Mouse (Mus musculus): ENCODE measurements around the gene Acvr1b. TPM values are rescaled to one million over a fixed set of nuclear protein-coding genes. Genes with fewer than 3 reads are reported as not detected.

The Acvr1b gene
- polyA plus RNA-seq, 1 experiment: 5.3 TPM

DNA sequence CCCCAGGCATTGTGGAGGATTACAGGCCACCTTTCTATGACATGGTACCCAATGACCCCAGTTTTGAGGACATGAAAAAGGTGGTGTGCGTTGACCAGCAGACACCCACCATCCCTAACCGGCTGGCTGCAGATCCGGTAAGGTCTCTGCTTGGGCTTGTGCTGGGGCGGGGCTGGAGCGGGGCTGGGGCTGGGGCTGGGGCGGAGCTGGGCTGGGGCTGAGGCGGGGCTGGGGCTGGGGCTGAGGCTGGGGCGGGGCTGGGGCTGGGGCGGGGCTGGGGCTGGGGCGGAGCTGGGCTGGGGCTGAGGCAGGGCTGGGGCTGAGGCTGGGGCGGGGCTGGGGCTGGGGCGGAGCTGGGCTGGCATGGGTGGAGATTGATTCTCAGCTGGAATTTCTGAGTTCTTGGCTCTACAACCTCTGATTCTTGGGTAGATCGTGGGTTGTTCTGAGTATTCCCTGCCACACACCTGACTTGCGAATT, 32.8 kb upstream of the Acvr1b start:
- no peak for TF ChIP-seq TCF3 (IDR thresholded peaks at IDR 0.05; ENCODE audit: insufficient read length, low read depth)
- no peak for TF ChIP-seq MYOD1 (IDR thresholded peaks at IDR 0.05; ENCODE audit: control insufficient read depth in 1 of 3, insufficient read length in 2 of 3, low read depth in 2 of 3)
- TF ChIP-seq REST (IDR thresholded peaks at IDR 0.05; ENCODE audit: insufficient read depth, insufficient read length): no peak
- peak; percentile 49 for TF ChIP-seq POLR2AphosphoS2 (IDR thresholded peaks at IDR 0.05; ENCODE audit: insufficient read length, low read depth)
- TF ChIP-seq E2F4 (IDR thresholded peaks at IDR 0.05; ENCODE audit: insufficient read depth): no peak
- no peak for TF ChIP-seq MAX (IDR thresholded peaks at IDR 0.05; ENCODE audit: low read depth)
- peak; percentile 62 for TF ChIP-seq POLR2A (IDR thresholded peaks at IDR 0.05; ENCODE audit: insufficient read length, low read depth)
- no peak for TF ChIP-seq MYOG (IDR thresholded peaks at IDR 0.05; ENCODE audit: control insufficient read depth in 1 of 3, insufficient read depth in 1 of 3, insufficient read length in 2 of 3, low read depth in 2 of 3)
- Histone ChIP-seq H3ac (ENCODE audit: control insufficient read depth, insufficient read length) (no peak overlapping the region), H3K4me3 (no peak overlapping the region), H3K4me2 (ENCODE audit: low read depth) (peak overlapping the region; percentile 66), H3K27me3 (ENCODE audit: control insufficient read depth, insufficient read depth, insufficient read length) (no peaks in the 10 kb centered on the region), H3K79me2 (ENCODE audit: control insufficient read depth, insufficient read depth) (no peaks in the 10 kb centered on the region), H3K36me3 (ENCODE audit: control insufficient read depth, insufficient read depth) (no peaks in the 10 kb centered on the region)

DNA sequence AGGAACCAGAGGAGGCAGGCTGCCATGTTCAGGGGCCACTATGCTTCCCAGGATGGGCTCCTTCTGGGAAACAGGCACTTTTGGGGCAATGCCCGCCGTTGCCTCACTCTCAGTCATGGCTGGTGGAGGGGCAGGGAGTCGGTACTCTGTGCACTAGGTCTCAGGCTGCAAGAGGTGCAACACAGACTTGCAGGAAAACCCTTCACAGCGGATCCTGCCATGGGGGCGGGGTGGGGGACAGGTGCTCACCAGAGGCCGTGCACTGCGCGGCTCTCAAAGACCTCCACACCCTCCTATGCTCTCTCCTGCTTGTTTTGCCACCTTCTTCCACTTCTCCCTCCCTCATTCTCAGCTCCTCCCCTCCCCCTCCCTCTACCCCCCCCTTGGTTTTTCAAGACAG, 31.2 kb upstream of the Acvr1b start:
- Histone ChIP-seq H3ac (ENCODE audit: control insufficient read depth, insufficient read length) (no peak overlapping the region), H3K4me2 (ENCODE audit: low read depth) (peak overlapping the region; percentile 80), H3K27me3 (ENCODE audit: control insufficient read depth, insufficient read depth, insufficient read length) (peaks cover 4% of the 10 kb centered on the region), H3K79me2 (ENCODE audit: control insufficient read depth, insufficient read depth) (no peaks in the 10 kb centered on the region), H3K36me3 (ENCODE audit: control insufficient read depth, insufficient read depth) (no peaks in the 10 kb centered on the region), H3K4me3 (no peak overlapping the region)
- TF ChIP-seq TCF12 (IDR thresholded peaks at IDR 0.05; ENCODE audit: insufficient read depth, poor library complexity, severe bottlenecking) (no peak), TCF3 (IDR thresholded peaks at IDR 0.05; ENCODE audit: insufficient read length, low read depth) (no peak), CEBPB (IDR thresholded peaks at IDR 0.05; ENCODE audit: insufficient read depth, poor library complexity, severe bottlenecking) (no peak), MYOG (IDR thresholded peaks at IDR 0.05; ENCODE audit: control insufficient read depth in 1 of 3, insufficient read depth in 1 of 3, insufficient read length in 2 of 3, low read depth in 2 of 3) (no peak), POLR2A (IDR thresholded peaks at IDR 0.05; ENCODE audit: insufficient read length, low read depth) (no peak), MYOD1 (IDR thresholded peaks at IDR 0.05; ENCODE audit: control insufficient read depth in 1 of 3, insufficient read length in 2 of 3, low read depth in 2 of 3) (no peak), POLR2AphosphoS2 (IDR thresholded peaks at IDR 0.05; ENCODE audit: insufficient read length, low read depth) (no peak), SRF (IDR thresholded peaks at IDR 0.05; ENCODE audit: control insufficient read depth, insufficient read length, low read depth) (no peak), USF1 (IDR thresholded peaks at IDR 0.05; ENCODE audit: low read depth) (no peak), E2F4 (IDR thresholded peaks at IDR 0.05; ENCODE audit: insufficient read depth) (no peak), REST (IDR thresholded peaks at IDR 0.05; ENCODE audit: insufficient read depth, insufficient read length) (no peak), MAX (IDR thresholded peaks at IDR 0.05; ENCODE audit: low read depth) (no peak)

DNA sequence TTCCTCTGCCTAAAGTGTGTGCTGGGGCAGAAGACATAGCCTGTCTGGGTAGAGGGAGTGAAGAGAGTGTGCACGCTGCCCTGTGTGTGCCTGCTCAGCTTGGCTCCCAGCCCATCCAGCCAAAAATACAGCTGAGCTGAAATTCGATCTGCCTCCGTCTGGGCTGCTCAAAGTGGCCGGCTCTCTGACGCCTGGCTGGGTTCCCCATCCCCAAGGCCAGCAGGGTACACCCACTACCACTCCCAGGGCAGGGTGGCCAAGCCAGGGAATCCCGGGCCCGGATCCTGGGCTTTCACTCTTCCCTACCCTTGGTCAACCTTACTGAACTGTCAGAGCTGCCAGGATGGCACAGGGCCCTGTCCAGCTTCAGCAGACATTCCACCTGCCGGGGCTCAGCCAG, 30.4 kb upstream of the Acvr1b start:
- Histone ChIP-seq H3K27me3 (ENCODE audit: control insufficient read depth, insufficient read depth, insufficient read length) (peaks cover 4% of the 10 kb centered on the region), H3K4me2 (ENCODE audit: low read depth) (peak overlapping the region; percentile 80), H3K4me3 (no peak overlapping the region), H3ac (ENCODE audit: control insufficient read depth, insufficient read length) (no peak overlapping the region), H3K36me3 (ENCODE audit: control insufficient read depth, insufficient read depth) (no peaks in the 10 kb centered on the region), H3K79me2 (ENCODE audit: control insufficient read depth, insufficient read depth) (no peaks in the 10 kb centered on the region)
- peak in 2 of 3 experiments; percentile 53 to 80 for TF ChIP-seq MYOG (IDR thresholded peaks at IDR 0.05; ENCODE audit: control insufficient read depth in 1 of 3, insufficient read depth in 1 of 3, insufficient read length in 2 of 3, low read depth in 2 of 3)
- no peak for TF ChIP-seq SRF (IDR thresholded peaks at IDR 0.05; ENCODE audit: control insufficient read depth, insufficient read length, low read depth)
- TF ChIP-seq TCF12 (IDR thresholded peaks at IDR 0.05; ENCODE audit: insufficient read depth, poor library complexity, severe bottlenecking): no peak
- no peak for TF ChIP-seq REST (IDR thresholded peaks at IDR 0.05; ENCODE audit: insufficient read depth, insufficient read length)
- TF ChIP-seq MYOD1 (IDR thresholded peaks at IDR 0.05; ENCODE audit: control insufficient read depth in 1 of 3, insufficient read length in 2 of 3, low read depth in 2 of 3): peak in 2 of 3 experiments; percentile 38 to 72

DNA sequence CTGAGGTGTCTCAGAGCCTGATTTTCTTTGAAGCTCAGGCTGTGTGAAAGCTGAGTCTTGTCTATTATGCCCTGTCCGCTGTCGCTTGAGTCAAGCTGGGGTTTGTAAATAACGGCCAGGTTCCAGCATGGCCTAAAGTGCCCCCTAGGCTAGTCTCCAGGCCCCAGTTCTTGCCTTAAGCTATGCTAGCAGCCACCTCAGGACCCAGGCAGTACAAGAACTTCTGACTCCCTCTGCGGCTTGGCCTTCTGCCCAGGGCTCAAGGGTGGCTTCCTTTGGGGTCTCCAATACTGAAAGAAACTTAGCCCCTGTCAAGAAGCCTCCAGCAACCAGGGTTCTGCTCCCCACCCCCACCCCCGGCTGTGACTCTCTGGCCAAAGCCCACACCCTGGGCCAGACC, 29.7 kb upstream of the Acvr1b start:
- H3K4me2 ChIP-seq (ENCODE audit: low read depth): peak overlapping the region; percentile 80
- TF ChIP-seq MYOD1 (IDR thresholded peaks at IDR 0.05; ENCODE audit: control insufficient read depth in 1 of 3, insufficient read length in 2 of 3, low read depth in 2 of 3) (no peak), TCF3 (IDR thresholded peaks at IDR 0.05; ENCODE audit: insufficient read length, low read depth) (no peak), MYOG (IDR thresholded peaks at IDR 0.05; ENCODE audit: control insufficient read depth in 1 of 3, insufficient read depth in 1 of 3, insufficient read length in 2 of 3, low read depth in 2 of 3) (no peak), E2F4 (IDR thresholded peaks at IDR 0.05; ENCODE audit: insufficient read depth) (no peak), MAX (IDR thresholded peaks at IDR 0.05; ENCODE audit: low read depth) (no peak)
- H3K79me2 ChIP-seq (ENCODE audit: control insufficient read depth, insufficient read depth): no peaks in the 10 kb centered on the region
- H3K36me3 ChIP-seq (ENCODE audit: control insufficient read depth, insufficient read depth): no peaks in the 10 kb centered on the region
- peaks cover 4% of the 10 kb centered on the region for H3K27me3 ChIP-seq (ENCODE audit: control insufficient read depth, insufficient read depth, insufficient read length)
- H3K4me3 ChIP-seq: no peak overlapping the region
- no peak overlapping the region for H3ac ChIP-seq (ENCODE audit: control insufficient read depth, insufficient read length)

DNA sequence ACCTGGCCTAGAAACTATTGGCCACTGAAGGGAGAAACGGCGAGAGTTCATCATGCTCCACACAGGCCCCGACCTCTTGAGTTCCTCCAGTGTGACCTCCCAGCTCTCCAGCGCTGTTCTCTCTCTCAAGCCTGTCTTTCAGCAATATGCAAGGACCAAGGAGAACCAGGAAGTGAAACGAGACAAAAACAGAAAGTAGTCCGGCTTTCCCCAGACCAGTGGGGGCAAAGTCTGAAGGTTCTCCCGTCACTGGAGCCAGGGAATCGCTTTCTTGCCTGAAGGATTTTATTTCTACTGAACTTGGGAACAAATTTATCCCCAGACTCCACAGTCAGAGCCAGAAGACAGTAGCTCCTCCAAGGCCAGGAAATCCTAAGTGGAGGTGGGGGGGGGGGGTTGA, 29.1 kb upstream of the Acvr1b start:
- no peak for TF ChIP-seq SRF (IDR thresholded peaks at IDR 0.05; ENCODE audit: control insufficient read depth, insufficient read length, low read depth)
- no peak for TF ChIP-seq POLR2AphosphoS2 (IDR thresholded peaks at IDR 0.05; ENCODE audit: insufficient read length, low read depth)
- no peak for TF ChIP-seq E2F4 (IDR thresholded peaks at IDR 0.05; ENCODE audit: insufficient read depth)
- TF ChIP-seq TCF3 (IDR thresholded peaks at IDR 0.05; ENCODE audit: insufficient read length, low read depth): no peak
- TF ChIP-seq TCF12 (IDR thresholded peaks at IDR 0.05; ENCODE audit: insufficient read depth, poor library complexity, severe bottlenecking): no peak
- no peak for TF ChIP-seq POLR2A (IDR thresholded peaks at IDR 0.05; ENCODE audit: insufficient read length, low read depth)
- no peak for TF ChIP-seq USF1 (IDR thresholded peaks at IDR 0.05; ENCODE audit: low read depth)
- TF ChIP-seq MAX (IDR thresholded peaks at IDR 0.05; ENCODE audit: low read depth): no peak
- TF ChIP-seq CEBPB (IDR thresholded peaks at IDR 0.05; ENCODE audit: insufficient read depth, poor library complexity, severe bottlenecking): no peak
- no peak for TF ChIP-seq MYOD1 (IDR thresholded peaks at IDR 0.05; ENCODE audit: control insufficient read depth in 1 of 3, insufficient read length in 2 of 3, low read depth in 2 of 3)
- TF ChIP-seq REST (IDR thresholded peaks at IDR 0.05; ENCODE audit: insufficient read depth, insufficient read length): no peak
- TF ChIP-seq MYOG (IDR thresholded peaks at IDR 0.05; ENCODE audit: control insufficient read depth in 1 of 3, insufficient read depth in 1 of 3, insufficient read length in 2 of 3, low read depth in 2 of 3): no peak
- Histone ChIP-seq H3K79me2 (ENCODE audit: control insufficient read depth, insufficient read depth) (no peaks in the 10 kb centered on the region), H3K4me3 (no peak overlapping the region), H3K36me3 (ENCODE audit: control insufficient read depth, insufficient read depth) (no peaks in the 10 kb centered on the region), H3ac (ENCODE audit: control insufficient read depth, insufficient read length) (no peak overlapping the region), H3K27me3 (ENCODE audit: control insufficient read depth, insufficient read depth, insufficient read length) (peaks cover 4% of the 10 kb centered on the region), H3K4me2 (ENCODE audit: low read depth) (no peak overlapping the region)

All from myocyte (in vitro differentiated cells).